Mouse (Mus musculus): Measurements from ENCODE around the gene Rabgap1l.

GRCm38 (mm10) chr1:160387446-160387845 is 405.6 kb downstream of the Rabgap1l start:
- TF ChIP-seq CTCF (conservative IDR thresholded peaks at IDR 0.05; ENCODE audit: low read length) (no peak), NANOG (IDR thresholded peaks at IDR 0.05; ENCODE audit: borderline replicate concordance, low read length) (no peak), POU5F1 (IDR thresholded peaks at IDR 0.05; ENCODE audit: borderline replicate concordance, low read length) (no peak)

Data from E14TG2a.4 (cell line).